Mouse (Mus musculus): Measurements from ENCODE around the gene Zfp960. TPM values are rescaled to one million over a fixed set of nuclear protein-coding genes. Genes with fewer than 3 reads are reported as not detected.
A peak's percentile ranks its signal among the peaks of the same experiment; 100 is the strongest.
"Not testable (repeated sequence)": the region's sequence is repeated elsewhere in the genome, so short reads cannot be mapped to it uniquely, and the experiment has no call there.

The Zfp960 gene
- polyA plus RNA-seq (2014; fragmentation: Nextera tagmentation; extraction: Ambion mirVana) = 4.5 and 5.5 TPM in 2 replicates

DNA sequence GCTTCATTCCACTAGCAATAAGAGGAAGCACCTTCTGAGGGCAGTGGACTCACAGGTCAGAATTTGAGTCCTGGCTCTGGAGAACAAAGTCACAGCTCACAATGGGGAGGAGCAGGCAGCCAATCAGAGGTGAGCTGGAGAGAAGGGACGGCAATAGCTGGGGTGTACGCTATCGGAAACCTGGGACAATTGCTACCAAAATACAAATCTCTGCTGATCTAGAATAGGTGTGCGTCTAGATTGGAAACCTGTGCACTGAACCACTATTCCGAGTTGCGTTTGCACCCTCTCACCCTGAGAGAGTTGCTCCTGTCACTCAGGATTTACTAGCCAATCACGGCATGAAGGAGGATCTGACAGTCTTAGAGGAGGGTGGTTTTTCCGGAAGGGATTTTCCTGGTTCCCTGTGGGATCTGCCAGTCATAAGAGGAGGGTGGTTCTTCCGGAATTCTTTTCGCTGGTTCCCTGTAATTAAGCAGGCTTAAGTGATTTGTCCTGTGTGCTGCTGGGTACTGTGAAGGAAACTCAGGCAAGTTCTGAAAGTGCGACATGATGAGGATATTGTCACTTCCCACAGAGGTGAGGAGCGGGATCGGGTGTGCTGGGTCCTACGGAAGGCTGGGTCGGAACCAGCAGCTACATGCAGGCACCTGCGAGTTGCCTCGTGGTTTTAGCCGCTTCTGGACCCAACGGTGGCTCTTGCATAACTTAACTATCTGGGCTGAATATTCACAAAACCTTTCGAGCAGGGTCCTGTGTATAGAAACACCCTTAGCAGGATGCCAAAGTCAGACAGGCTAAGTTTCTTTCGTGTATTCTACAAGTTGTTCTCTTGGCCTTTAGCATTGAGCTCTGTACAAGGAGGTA is at the start of gene Zfp960:
Zfp960 (plus strand) TSS at position 486 of the 867 bp plus-strand sequence.
- peak within 1 kb of the TSS; percentile 23 to 47; a peak in 2 of 4 replicates for H3K27ac ChIP-seq (replicated peaks in 1 of 2; ENCODE audit: control insufficient read depth in 1 of 2, insufficient read depth in 1 of 2, low read depth in 2 of 2, low read length in 2 of 2)
- not testable (repeated sequence) for H3K27me3 ChIP-seq (ENCODE audit: control insufficient read depth, insufficient read depth, low read length); H3K4me1 ChIP-seq (ENCODE audit: control insufficient read depth in 2 of 2, insufficient read depth in 2 of 2, low read length in 2 of 2); H3K36me3 ChIP-seq (ENCODE audit: control insufficient read depth, insufficient read depth, low read length); H3K9me3 ChIP-seq (ENCODE audit: control insufficient read depth, low read length)
- H3K4me2 ChIP-seq (ENCODE audit: low read length) = peak within 1 kb of the TSS; percentile 73
- WGBS = 0% methylated on average over 16 of the region's 21 CpGs
- peak; percentile 95 for ATAC-seq (ENCODE audit: insufficient number of reproducible peaks, insufficient read depth, low FRiP score, low read depth)
- peak within 1 kb of the TSS; percentile 72 for H3K9ac ChIP-seq (ENCODE audit: low read length)
- H3K4me3 ChIP-seq (ENCODE audit: control insufficient read depth in 1 of 2, insufficient read depth in 1 of 2, low read depth in 1 of 2, low read length in 2 of 2) = peak within 1 kb of the TSS; percentile 49 to 54

DNA sequence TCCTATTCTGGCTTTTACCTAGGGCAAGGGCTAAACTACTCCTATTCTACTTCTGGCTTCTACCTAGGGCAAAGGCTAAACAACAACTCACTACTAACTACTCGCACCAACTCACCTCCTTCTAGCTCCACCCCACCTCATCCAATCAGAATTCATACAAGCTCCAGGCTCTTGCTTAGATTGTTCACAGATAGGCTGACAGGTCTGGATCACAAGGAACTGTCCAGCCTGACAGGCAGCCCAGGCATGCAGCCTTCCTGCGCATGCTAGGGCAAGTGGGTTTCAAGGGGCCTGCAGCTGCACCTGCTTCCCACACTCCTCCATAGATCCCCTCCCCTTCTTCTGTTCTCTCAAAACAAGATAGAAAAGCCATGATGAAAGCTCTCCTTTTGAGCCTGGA is 45.8 kb upstream of the Zfp960 start:
- not testable (repeated sequence) for H3K36me3 ChIP-seq (ENCODE audit: control insufficient read depth, insufficient read depth, low read length); H3K9me3 ChIP-seq (ENCODE audit: control insufficient read depth, low read length); ATAC-seq (ENCODE audit: insufficient number of reproducible peaks, insufficient read depth, low FRiP score, low read depth); H3K27me3 ChIP-seq (ENCODE audit: control insufficient read depth, insufficient read depth, low read length); H3K4me1 ChIP-seq (ENCODE audit: control insufficient read depth in 2 of 2, insufficient read depth in 2 of 2, low read length in 2 of 2); H3K27ac ChIP-seq (replicated peaks in 1 of 2; ENCODE audit: control insufficient read depth in 1 of 2, insufficient read depth in 1 of 2, low read depth in 2 of 2, low read length in 2 of 2); H3K4me3 ChIP-seq (ENCODE audit: control insufficient read depth in 1 of 2, insufficient read depth in 1 of 2, low read depth in 1 of 2, low read length in 2 of 2); H3K4me2 ChIP-seq (ENCODE audit: low read length); H3K9ac ChIP-seq (ENCODE audit: low read length)
- WGBS = 93% methylated on average over 2 of the region's 2 CpGs

DNA sequence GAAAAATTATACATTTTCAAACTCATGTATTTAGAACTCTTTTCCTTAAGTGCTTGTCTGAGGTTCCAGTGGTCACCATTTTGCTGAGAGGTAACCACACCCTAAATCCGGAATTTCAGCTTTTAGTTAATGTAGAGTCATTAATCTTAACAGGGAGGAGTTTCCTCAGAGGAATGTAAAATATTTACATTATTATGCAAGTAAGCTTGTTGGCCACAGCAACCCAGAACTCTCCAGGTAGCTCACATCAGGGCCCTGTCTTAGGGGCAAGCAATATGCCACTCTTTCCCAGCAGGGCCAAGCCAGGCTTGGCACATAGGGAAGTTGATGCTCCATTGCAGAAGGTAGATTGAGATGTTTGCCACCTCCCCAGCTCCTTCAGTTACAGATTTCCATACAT is 4.3 kb upstream of the Zfp960 start:
- 57% methylated on average over 1 of the region's 1 CpGs for WGBS
- H3K4me2 ChIP-seq (ENCODE audit: low read length); H3K36me3 ChIP-seq (ENCODE audit: control insufficient read depth, insufficient read depth, low read length); H3K4me1 ChIP-seq (ENCODE audit: control insufficient read depth in 2 of 2, insufficient read depth in 2 of 2, low read length in 2 of 2); H3K27me3 ChIP-seq (ENCODE audit: control insufficient read depth, insufficient read depth, low read length); H3K9ac ChIP-seq (ENCODE audit: low read length); H3K4me3 ChIP-seq (ENCODE audit: control insufficient read depth in 1 of 2, insufficient read depth in 1 of 2, low read depth in 1 of 2, low read length in 2 of 2); H3K27ac ChIP-seq (replicated peaks in 1 of 2; ENCODE audit: control insufficient read depth in 1 of 2, insufficient read depth in 1 of 2, low read depth in 2 of 2, low read length in 2 of 2); ATAC-seq (ENCODE audit: insufficient number of reproducible peaks, insufficient read depth, low FRiP score, low read depth); H3K9me3 ChIP-seq (ENCODE audit: control insufficient read depth, low read length): not testable (repeated sequence)

DNA sequence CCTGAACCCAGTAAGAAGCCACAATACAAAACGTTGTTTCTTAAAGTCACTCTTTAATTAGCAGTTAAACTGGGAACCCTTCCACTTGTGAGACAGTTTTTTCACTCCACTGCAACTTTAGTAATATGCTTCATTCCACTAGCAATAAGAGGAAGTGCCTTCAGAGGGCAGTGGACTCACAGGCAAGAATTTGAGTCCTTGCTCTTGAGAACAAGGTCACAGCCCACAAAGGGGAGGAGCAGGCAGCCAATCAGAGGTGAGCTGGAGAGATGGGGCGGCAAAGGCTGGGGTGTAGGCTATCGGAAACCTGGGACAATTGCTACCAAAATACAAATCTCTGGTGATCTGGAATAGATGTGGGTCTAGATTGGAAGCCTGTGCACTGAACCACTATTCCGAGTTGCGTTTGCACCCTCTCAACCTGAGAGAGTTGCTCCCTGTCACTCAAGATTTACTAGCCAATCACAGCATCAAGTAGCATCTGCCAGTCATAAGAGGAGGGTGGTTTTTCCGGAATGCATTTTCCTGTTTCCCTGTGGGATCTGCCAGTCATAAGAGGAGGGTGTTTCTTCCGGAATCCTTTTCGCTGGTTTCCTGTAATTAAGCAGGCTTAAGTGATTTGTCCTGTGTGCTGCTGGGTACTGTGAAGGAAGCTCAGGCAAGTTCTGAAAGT is 57.1 kb downstream of the Zfp960 start, which contains the start of gene Zfp97:
Zfp97 (plus strand) TSS at position 586 of the 673 bp plus-strand sequence.
- not testable (repeated sequence) for H3K4me1 ChIP-seq (ENCODE audit: control insufficient read depth in 2 of 2, insufficient read depth in 2 of 2, low read length in 2 of 2); H3K9ac ChIP-seq (ENCODE audit: low read length); H3K27ac ChIP-seq (replicated peaks in 1 of 2; ENCODE audit: control insufficient read depth in 1 of 2, insufficient read depth in 1 of 2, low read depth in 2 of 2, low read length in 2 of 2); H3K36me3 ChIP-seq (ENCODE audit: control insufficient read depth, insufficient read depth, low read length); H3K4me3 ChIP-seq (ENCODE audit: control insufficient read depth in 1 of 2, insufficient read depth in 1 of 2, low read depth in 1 of 2, low read length in 2 of 2); H3K9me3 ChIP-seq (ENCODE audit: control insufficient read depth, low read length); H3K4me2 ChIP-seq (ENCODE audit: low read length); H3K27me3 ChIP-seq (ENCODE audit: control insufficient read depth, insufficient read depth, low read length)
- peak; percentile 85 for ATAC-seq (ENCODE audit: insufficient number of reproducible peaks, insufficient read depth, low FRiP score, low read depth)
- WGBS = no CpG with 5 or more reads among the region's 8 CpGs

Other genes starting within 250 kb of the Zfp960 start
- 7.1 and 7.9 TPM in 2 replicates for gene Zfp97, start 57.3 kb downstream of the Zfp960 start, polyA plus RNA-seq (2014; fragmentation: Nextera tagmentation; extraction: Ambion mirVana)